Mouse (Mus musculus): ENCODE measurements around the gene Prima1. TPM values are rescaled to one million over a fixed set of nuclear protein-coding genes. Genes with fewer than 3 reads are reported as not detected.

Prima1 gene
- polyA plus RNA-seq, 1 experiment: 1.0 TPM

DNA sequence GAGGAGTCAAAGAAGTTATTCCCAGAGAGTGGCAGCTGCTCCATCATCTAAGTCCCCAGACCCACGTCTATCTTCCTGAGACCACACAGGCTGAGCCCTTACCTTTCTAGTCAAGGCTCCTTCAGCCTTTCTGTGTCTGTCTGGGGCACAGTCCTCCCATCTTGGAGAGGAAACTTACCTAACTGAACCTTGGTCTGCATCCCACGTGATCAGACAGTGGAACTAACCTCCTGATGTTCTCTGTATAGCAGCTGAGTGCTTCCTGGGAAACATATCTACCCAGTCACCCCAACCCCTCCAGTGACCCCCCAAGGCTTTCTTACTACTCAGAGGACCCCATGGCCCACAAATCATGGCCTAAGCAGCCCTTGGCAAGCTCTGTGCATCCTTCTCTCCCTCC is 6.1 kb downstream of the Prima1 start:
- DNase-seq: no peak
- Histone ChIP-seq H3K4me1 (ENCODE audit: control insufficient read depth, insufficient read depth, low read length) (no peaks in the 10 kb centered on the region), H3K4me3 (replicated peaks; ENCODE audit: extremely low read depth, low read depth, low read length) (no peak overlapping the region)
- WGBS: 72% methylated on average over 2 of the region's 2 CpGs
- TF ChIP-seq CTCF (IDR thresholded peaks at IDR 0.05; ENCODE audit: insufficient read depth, low read length) (no peak), POLR2A (IDR thresholded peaks at IDR 0.05; ENCODE audit: borderline replicate concordance, extremely low read depth, low read depth, low read length) (no peak)

DNA sequence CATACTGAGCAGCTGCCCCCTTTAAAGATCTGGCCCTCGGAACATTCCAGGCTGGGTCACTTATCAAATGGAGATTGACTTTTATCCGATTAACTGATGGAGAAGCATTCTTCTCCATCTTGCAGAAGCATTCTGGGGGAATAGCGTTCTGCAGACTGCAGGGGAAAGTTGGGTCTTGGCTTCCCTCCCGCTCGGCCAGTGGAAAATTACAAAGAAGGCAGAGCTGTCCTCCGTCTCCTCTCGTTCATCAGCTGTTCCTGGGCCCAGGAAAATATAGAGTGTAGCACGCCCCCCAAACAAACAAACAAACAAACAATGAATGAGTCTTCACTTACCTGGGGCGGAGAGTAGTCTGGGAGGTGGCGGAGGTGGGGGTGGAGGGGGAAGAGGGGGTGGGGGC is 6.7 kb downstream of the Prima1 start:
- no peaks in the 10 kb centered on the region for H3K4me1 ChIP-seq (ENCODE audit: control insufficient read depth, insufficient read depth, low read length)
- H3K4me3 ChIP-seq (replicated peaks; ENCODE audit: extremely low read depth, low read depth, low read length): no peak overlapping the region
- TF ChIP-seq POLR2A (IDR thresholded peaks at IDR 0.05; ENCODE audit: borderline replicate concordance, extremely low read depth, low read depth, low read length): no peak
- no peak for TF ChIP-seq CTCF (IDR thresholded peaks at IDR 0.05; ENCODE audit: insufficient read depth, low read length)
- DNase-seq: no peak
- whole genome bisulfite sequencing: 71% methylated on average over 10 of the region's 10 CpGs

DNA sequence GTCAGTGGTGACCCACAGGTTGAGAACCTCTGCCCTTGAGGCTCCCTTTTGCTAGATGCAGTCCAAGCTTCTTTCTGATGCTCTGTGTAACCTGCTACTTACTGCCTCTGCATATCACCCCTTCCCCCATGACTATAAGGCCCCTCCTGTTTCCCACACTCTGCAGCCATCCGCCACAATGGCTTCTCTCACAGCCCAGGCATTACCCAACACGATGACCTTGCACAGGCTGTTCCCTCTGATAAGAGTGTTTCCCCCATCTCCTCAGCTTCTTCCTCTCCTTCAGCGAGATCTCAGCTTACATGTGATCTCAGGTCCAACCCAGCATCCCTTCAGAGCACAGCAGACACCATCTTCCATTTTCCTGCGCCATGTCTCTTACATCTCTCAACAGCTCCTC is 12.9 kb downstream of the Prima1 start:
- no peaks in the 10 kb centered on the region for H3K4me1 ChIP-seq (ENCODE audit: control insufficient read depth, insufficient read depth, low read length)
- DNase-seq: no peak
- 69% methylated on average over 4 of the region's 4 CpGs for WGBS
- H3K4me3 ChIP-seq (replicated peaks; ENCODE audit: extremely low read depth, low read depth, low read length): no peak overlapping the region
- TF ChIP-seq CTCF (IDR thresholded peaks at IDR 0.05; ENCODE audit: insufficient read depth, low read length): no peak
- TF ChIP-seq POLR2A (IDR thresholded peaks at IDR 0.05; ENCODE audit: borderline replicate concordance, extremely low read depth, low read depth, low read length): no peak

DNA sequence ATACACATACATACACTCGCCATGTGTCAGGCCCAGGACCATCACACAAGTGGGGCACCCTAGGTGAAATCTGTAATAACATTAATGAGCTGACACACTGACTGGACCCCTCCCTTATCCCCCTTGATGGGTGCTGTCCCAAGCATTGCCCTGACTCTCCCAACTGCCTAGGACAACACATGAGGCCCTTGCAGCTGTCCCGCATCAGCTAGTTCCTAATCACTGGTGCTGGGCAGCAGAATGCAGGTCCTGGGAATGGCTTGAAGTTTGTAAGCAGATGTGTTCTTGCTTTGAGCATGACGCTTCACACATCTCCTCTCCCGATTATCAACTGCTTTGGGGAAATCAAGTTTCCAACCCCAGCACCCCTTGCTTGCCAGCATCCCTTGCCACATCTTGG is 15.8 kb downstream of the Prima1 start:
- no peaks in the 10 kb centered on the region for H3K4me1 ChIP-seq (ENCODE audit: control insufficient read depth, insufficient read depth, low read length)
- H3K4me3 ChIP-seq (replicated peaks; ENCODE audit: extremely low read depth, low read depth, low read length): no peak overlapping the region
- TF ChIP-seq CTCF (IDR thresholded peaks at IDR 0.05; ENCODE audit: insufficient read depth, low read length) (no peak), POLR2A (IDR thresholded peaks at IDR 0.05; ENCODE audit: borderline replicate concordance, extremely low read depth, low read depth, low read length) (no peak)
- WGBS: 71% methylated on average over 4 of the region's 4 CpGs
- no peak for DNase-seq

DNA sequence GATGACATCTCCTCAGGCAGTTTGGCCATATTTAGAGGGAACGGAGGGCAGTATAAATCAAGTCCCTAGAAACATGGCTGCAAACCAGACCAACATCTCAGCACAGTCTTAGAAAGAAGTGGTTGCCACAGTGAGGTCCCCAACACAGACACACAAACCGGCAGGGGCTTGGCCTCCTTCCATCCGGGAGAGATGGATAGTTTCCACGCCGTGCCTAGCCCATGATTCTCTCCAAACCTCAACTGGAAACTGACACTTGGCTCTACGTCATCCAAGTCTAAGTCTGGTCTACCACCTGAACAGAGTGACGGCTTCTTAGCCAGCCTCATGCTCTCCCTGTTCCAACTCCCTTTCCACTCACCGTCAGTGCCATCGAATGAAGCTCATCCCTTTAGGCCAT is 18.3 kb downstream of the Prima1 start:
- no peak overlapping the region for H3K4me3 ChIP-seq (replicated peaks; ENCODE audit: extremely low read depth, low read depth, low read length)
- 80% methylated on average over 9 of the region's 9 CpGs for WGBS
- H3K4me1 ChIP-seq (ENCODE audit: control insufficient read depth, insufficient read depth, low read length): no peaks in the 10 kb centered on the region
- TF ChIP-seq POLR2A (IDR thresholded peaks at IDR 0.05; ENCODE audit: borderline replicate concordance, extremely low read depth, low read depth, low read length) (no peak), CTCF (IDR thresholded peaks at IDR 0.05; ENCODE audit: insufficient read depth, low read length) (no peak)
- DNase-seq: no peak

DNA sequence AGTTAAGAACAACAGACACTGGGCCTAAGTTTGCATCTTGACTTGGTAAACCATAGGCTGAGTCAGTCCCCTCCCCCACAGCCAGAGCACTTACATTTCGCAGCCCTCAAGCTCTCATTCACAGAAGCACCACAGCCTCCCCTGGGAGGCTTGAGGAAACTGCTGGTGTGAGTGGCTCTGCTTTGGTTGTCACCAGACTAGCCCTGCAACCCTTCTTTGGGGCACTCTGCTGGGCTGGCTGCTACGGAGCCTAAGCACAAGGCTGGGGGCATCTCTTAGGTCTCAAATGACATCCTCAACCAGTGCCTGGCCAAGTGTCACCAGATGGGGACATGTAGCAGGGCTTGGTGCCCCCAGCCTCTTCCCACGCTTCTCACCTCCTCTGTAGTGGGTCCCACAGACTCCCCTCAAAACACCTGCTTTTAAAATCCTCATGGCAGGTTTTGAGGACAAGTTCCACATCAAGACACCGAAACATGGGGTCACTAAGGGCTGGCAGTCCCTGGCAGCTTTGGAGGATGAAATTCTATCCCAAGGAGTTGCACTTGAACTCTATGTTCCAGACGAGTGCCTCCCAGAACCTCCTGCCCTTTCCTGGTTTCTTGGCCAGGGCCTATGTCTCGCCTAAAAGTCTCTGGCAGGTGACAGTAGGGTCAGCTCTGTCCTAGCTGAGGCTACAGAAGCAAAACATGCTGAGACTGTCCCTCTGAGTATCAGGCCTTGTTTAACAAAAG is 25.9 kb downstream of the Prima1 start:
- no peak for DNase-seq
- TF ChIP-seq CTCF (IDR thresholded peaks at IDR 0.05; ENCODE audit: insufficient read depth, low read length): no peak
- no peak for TF ChIP-seq POLR2A (IDR thresholded peaks at IDR 0.05; ENCODE audit: borderline replicate concordance, extremely low read depth, low read depth, low read length)
- no peak overlapping the region for H3K4me3 ChIP-seq (replicated peaks; ENCODE audit: extremely low read depth, low read depth, low read length)
- H3K4me1 ChIP-seq (ENCODE audit: control insufficient read depth, insufficient read depth, low read length): no peaks in the 10 kb centered on the region
- 59% methylated on average over 6 of the region's 6 CpGs for WGBS

DNA sequence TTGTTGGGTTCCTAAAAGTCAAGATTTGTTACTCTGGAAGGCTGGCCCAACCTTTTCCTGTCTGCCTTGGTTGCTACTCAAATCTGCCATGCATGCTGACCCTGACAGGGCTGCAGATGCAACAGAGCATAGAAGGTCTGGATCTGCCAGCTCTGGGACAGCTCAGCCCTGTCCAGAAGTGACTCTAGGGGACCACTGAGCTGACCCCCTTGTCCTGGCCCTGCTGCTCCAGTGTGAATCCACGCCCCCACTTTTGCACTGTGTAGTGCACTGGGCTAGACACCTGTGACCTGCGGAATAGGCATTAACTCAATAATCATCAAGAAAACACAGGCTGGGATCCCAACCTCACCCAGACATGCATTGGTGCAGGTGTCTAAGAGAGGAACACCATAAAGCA is 27.2 kb downstream of the Prima1 start:
- TF ChIP-seq POLR2A (IDR thresholded peaks at IDR 0.05; ENCODE audit: borderline replicate concordance, extremely low read depth, low read depth, low read length) (no peak), CTCF (IDR thresholded peaks at IDR 0.05; ENCODE audit: insufficient read depth, low read length) (no peak)
- 88% methylated on average over 2 of the region's 2 CpGs for WGBS
- H3K4me1 ChIP-seq (ENCODE audit: control insufficient read depth, insufficient read depth, low read length): no peaks in the 10 kb centered on the region
- DNase-seq: no peak
- H3K4me3 ChIP-seq (replicated peaks; ENCODE audit: extremely low read depth, low read depth, low read length): no peak overlapping the region

DNA sequence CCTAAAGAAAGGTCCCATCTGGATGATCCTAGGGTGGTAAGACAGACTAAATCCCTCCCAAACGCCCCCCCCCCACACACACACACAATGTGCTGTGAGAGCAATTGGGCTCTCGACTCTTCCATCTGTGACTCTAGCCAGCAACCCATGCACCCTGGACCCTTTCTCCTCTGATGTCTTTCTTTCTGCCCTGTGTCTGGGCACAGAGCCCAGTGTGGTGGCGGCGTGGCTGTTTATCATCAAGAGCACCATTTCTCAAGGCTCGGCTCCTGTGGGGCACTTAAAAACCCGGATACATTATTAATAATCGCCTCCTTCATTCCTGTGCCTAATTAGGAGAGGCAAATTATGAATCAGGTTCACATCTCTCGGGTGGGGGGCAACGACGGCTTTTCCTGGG is 27.7 kb downstream of the Prima1 start:
- no peak for DNase-seq
- TF ChIP-seq CTCF (IDR thresholded peaks at IDR 0.05; ENCODE audit: insufficient read depth, low read length) (no peak), POLR2A (IDR thresholded peaks at IDR 0.05; ENCODE audit: borderline replicate concordance, extremely low read depth, low read depth, low read length) (no peak)
- no peaks in the 10 kb centered on the region for H3K4me1 ChIP-seq (ENCODE audit: control insufficient read depth, insufficient read depth, low read length)
- 44% methylated on average over 10 of the region's 10 CpGs for WGBS
- no peak overlapping the region for H3K4me3 ChIP-seq (replicated peaks; ENCODE audit: extremely low read depth, low read depth, low read length)

DNA sequence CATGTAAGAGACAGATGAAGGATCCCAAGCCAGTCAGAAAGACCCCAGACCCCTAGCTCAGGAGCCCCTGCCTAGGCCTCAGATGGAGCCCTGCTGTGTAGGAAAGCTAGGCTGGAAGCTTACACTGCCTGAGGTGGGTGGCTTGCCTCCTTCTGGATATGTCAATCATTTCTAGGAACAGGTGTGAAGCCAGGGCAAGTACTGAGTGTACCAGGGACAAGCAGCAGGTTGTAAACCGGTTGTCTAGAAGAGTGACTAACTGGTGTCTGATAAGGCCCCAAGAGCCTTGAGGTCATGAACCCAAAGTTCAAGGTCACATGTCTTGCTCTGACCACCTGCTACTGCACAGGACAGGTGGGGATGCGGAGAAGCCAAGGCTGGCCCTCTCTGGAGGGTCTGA is 28.4 kb downstream of the Prima1 start:
- 89% methylated on average over 2 of the region's 2 CpGs for WGBS
- Histone ChIP-seq H3K4me3 (replicated peaks; ENCODE audit: extremely low read depth, low read depth, low read length) (no peak overlapping the region), H3K4me1 (ENCODE audit: control insufficient read depth, insufficient read depth, low read length) (no peaks in the 10 kb centered on the region)
- no peak for TF ChIP-seq POLR2A (IDR thresholded peaks at IDR 0.05; ENCODE audit: borderline replicate concordance, extremely low read depth, low read depth, low read length)
- no peak for TF ChIP-seq CTCF (IDR thresholded peaks at IDR 0.05; ENCODE audit: insufficient read depth, low read length)
- no peak for DNase-seq

DNA sequence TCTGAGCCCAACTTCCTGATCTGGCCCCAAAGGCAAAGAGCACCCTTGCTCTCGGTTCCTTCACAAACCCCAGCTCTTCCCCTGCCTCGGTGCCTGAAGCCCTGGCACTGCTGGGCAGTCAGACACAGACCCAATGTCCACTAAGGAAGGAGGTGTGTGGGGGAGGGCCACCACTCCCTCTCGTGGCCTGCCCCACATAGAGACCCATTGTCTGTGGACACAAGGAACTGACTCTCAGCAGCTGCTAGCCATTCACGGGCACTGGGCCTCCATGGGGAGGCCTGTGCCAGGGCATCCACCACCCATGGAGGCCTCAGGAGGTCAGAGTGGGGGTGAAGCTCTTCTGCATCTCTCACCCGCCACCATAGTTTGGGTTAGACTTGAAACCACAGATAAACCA is 30.9 kb downstream of the Prima1 start:
- Histone ChIP-seq H3K4me1 (ENCODE audit: control insufficient read depth, insufficient read depth, low read length) (no peaks in the 10 kb centered on the region), H3K4me3 (replicated peaks; ENCODE audit: extremely low read depth, low read depth, low read length) (no peak overlapping the region)
- TF ChIP-seq POLR2A (IDR thresholded peaks at IDR 0.05; ENCODE audit: borderline replicate concordance, extremely low read depth, low read depth, low read length): no peak
- TF ChIP-seq CTCF (IDR thresholded peaks at IDR 0.05; ENCODE audit: insufficient read depth, low read length): no peak
- no peak for DNase-seq
- 60% methylated on average over 5 of the region's 5 CpGs for WGBS
